Mouse (Mus musculus) MEL (cell line): ENCODE data around the gene Lect2.

Source experiments
- CTCF ChIP-seq, 3 experiments: IDR thresholded peaks in 2 of 3; conservative IDR thresholded peaks in 1 of 3; 2 replicates each; pipeline ENCODE4 v1.5.1; 2011 to 2012; ENCODE audit warnings: low read length in 3 of 3, low read depth in 2 of 3, mild to moderate bottlenecking in 2 of 3, improper control_type of control experiment in 1 of 3, inconsistent platforms in 1 of 3, mixed read lengths in 1 of 3, moderate library complexity in 1 of 3; ENCODE audit not compliant: control insufficient read depth in 1 of 3, insufficient read depth in 1 of 3, poor library complexity in 1 of 3, severe bottlenecking in 1 of 3
- ETS1 ChIP-seq: IDR thresholded peaks from 2 replicates; pipeline ENCODE4 v1.6.1; 2012; ENCODE audit warnings: low read depth, mild to moderate bottlenecking, inconsistent platforms, low read length, improper control_type of control experiment, moderate library complexity
- JUND ChIP-seq: IDR thresholded peaks from 2 replicates; pipeline ENCODE4 v1.6.1; 2011; ENCODE audit warnings: low read depth, mild to moderate bottlenecking, improper control_type of control experiment, low read length
- MYC ChIP-seq: IDR thresholded peaks from 2 replicates; pipeline ENCODE4 v1.6.1; 2011; ENCODE audit warnings: low read depth, mild to moderate bottlenecking, low read length, improper control_type of control experiment, moderate library complexity
- POLR2A ChIP-seq, 2 experiments: IDR thresholded peaks; 2 replicates each; pipeline ENCODE4 v1.6.1; 2011 to 2012; ENCODE audit warnings: low read length in 2 of 2, mild to moderate bottlenecking in 2 of 2, control low read depth in 1 of 2, improper control_type of control experiment in 1 of 2, low read depth in 1 of 2, moderate library complexity in 1 of 2; ENCODE audit not compliant: control insufficient read depth in 1 of 2, insufficient read depth in 1 of 2, poor library complexity in 1 of 2
- ZNF384 ChIP-seq: IDR thresholded peaks from 2 replicates; pipeline ENCODE4 v1.6.1; 2012; ENCODE audit warnings: low read depth, mild to moderate bottlenecking, inconsistent platforms, low read length, improper control_type of control experiment

DNA sequence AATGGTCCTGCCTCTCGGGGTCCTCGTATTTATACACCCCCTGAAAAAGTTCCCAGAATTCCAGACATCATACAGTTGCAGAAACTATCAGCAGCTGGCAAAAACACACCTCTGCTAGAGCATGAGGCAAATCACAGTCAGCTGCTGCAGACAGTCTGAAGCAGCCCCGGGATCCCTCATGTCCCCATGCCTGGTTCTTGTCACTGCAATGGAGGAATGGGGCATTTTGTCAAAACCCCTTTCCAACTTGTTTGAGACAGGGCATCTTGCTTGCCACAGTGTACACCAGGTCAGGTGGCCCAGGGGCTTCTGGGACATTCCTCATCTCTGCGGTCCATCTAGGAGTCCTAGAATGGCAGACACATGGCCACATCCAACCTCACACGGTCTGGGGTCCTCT, 13.4 kb downstream of the Lect2 start:
- TF ChIP-seq JUND: no peak
- TF ChIP-seq ETS1: no peak
- TF ChIP-seq ZNF384: no peak
- TF ChIP-seq CTCF (IDR thresholded peaks at IDR 0.05 in 2 of 3, conservative IDR thresholded peaks at IDR 0.05 in 1 of 3; ENCODE audit: control insufficient read depth in 1 of 3, insufficient read depth in 1 of 3, low read depth in 2 of 3, low read length in 3 of 3, poor library complexity in 1 of 3, severe bottlenecking in 1 of 3): no peak
- no peak for TF ChIP-seq POLR2A (IDR thresholded peaks at IDR 0.05; ENCODE audit: control insufficient read depth in 1 of 2, insufficient read depth in 1 of 2, low read depth in 1 of 2, low read length in 2 of 2, poor library complexity in 1 of 2)
- no peak for TF ChIP-seq MYC
